Mouse (Mus musculus) forebrain, embryonic 16.5 days (tissue): ENCODE measurements around the gene Tesc. TPM values are rescaled to one million over a fixed set of nuclear protein-coding genes. Genes with fewer than 3 reads are reported as not detected.

Source experiments
- ATAC-seq: fragments of 200-750 bp; cut with Nextera tagmentation; 2 replicates; pipeline ENCODE4 v1.8.0; 2017; ENCODE audit warnings: mild to moderate bottlenecking, moderate library complexity
- H3K27ac ChIP-seq: fragments of 300-500 bp; sonication (generic); 2 replicates; pipeline ENCODE4 v1.5.1; 2014; ENCODE audit warnings: low read length, control low read depth
- H3K27me3 ChIP-seq: fragments of 300-500 bp; sonication (generic); replicated peaks from 2 replicates; pipeline ENCODE4 v1.6.1; 2014; ENCODE audit warnings: low read length; ENCODE audit not compliant: control insufficient read depth, insufficient read depth
- H3K36me3 ChIP-seq: fragments of 300-500 bp; sonication (generic); 2 replicates; pipeline ENCODE4 v1.6.1; 2014; ENCODE audit not compliant: control insufficient read depth, insufficient read depth
- H3K4me1 ChIP-seq: fragments of 300-500 bp; sonication (generic); replicated peaks from 2 replicates; pipeline ENCODE4 v1.6.1; 2014; ENCODE audit warnings: low read length; ENCODE audit not compliant: control insufficient read depth, insufficient read depth
- H3K4me2 ChIP-seq: fragments of 300-500 bp; sonication (generic); 2 replicates; pipeline ENCODE4 v1.6.1; 2014; ENCODE audit warnings: mild to moderate bottlenecking, low read length, control low read depth
- H3K4me3 ChIP-seq: fragments of 300-500 bp; sonication (generic); replicated peaks from 2 replicates; pipeline ENCODE4 v1.5.1; 2014; ENCODE audit warnings: mild to moderate bottlenecking, low read length, control low read depth
- H3K9ac ChIP-seq: fragments of 300-500 bp; sonication (generic); replicated peaks from 2 replicates; pipeline ENCODE4 v1.6.1; 2014; ENCODE audit warnings: low read depth, low read length, control low read depth
- H3K9me3 ChIP-seq: fragments of 300-500 bp; sonication (generic); 2 replicates; pipeline ENCODE4 v1.6.1; 2016; ENCODE audit warnings: low read length; ENCODE audit not compliant: control insufficient read depth
- WGBS: fragments of 180-500 bp; shearing (Covaris S2); extraction: QIAGEN DNeasy Blood & Tissue Kit; methylation state at CpG from one replicate; pipeline ENCODE4 v1.1.7; 2014; 5-methylcytosine and 5-hydroxymethylcytosine counted together
- polyA plus RNA-seq: library from polyadenylated mRNA; unstranded; fragments of >200 nt; fragmentation: Nextera tagmentation; extraction: Ambion mirVana; gene quantifications from 2 replicates; pipeline ENCODE4 v1.2.1, GENCODE M21; 2015

The Tesc gene
- polyA plus RNA-seq, 1 experiment from 2014 or later, result 10.3 TPM

DNA sequence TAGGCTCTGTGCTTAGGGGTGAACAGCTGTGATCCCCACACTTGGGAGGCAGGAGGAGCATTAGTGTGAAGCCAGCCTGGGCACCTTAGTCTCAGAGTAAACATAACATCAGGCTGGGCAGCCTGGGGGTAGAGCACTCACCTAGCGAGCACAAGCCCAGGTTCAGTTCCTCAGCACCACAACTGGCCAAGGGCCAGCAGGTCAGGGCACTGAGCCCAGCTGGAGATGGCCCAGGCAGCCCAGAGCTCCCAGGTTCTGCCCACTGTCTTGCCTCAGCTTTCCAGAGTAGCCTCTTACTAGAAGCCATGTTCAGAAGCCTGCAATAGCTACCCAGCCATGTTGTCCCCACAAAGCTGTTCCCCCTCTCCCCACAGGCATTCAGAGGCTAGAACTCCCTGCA is 21.8 kb upstream of the Tesc start:
- H3K4me2 ChIP-seq, result no peak overlapping the region
- no peaks in the 10 kb centered on the region for H3K27me3 ChIP-seq
- ATAC-seq, result no peak
- WGBS, result 89% methylated on average over 1 of the region's 1 CpGs
- no peak overlapping the region for H3K9ac ChIP-seq
- no peak overlapping the region for H3K27ac ChIP-seq
- H3K9me3 ChIP-seq, result no peaks in the 10 kb centered on the region
- H3K4me3 ChIP-seq, result no peak overlapping the region
- peaks cover 35% of the 10 kb centered on the region for H3K36me3 ChIP-seq
- 0 out of 2 replicates have a peak, but pooled peaks cover 2% of the 10 kb centered on the region for H3K4me1 ChIP-seq

DNA sequence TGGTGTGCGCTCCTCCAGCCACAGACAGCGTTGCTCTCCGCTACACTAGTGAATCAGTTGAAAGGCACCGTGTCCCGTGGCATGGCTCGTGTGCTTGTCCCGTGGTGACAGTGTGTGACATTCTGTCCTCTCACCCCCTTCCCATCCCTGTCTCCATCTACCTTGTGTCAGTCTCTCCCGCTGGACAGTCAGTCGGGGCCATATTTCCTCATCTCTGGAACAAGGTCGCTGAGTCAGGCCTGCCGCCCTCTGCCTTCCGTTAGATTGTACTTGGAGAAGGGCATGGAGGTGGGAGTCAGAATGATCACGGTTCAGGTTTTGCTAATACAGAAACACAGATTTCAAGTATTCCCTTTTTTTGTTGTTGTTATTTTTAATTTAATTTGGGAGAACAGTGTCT is 19.2 kb upstream of the Tesc start:
- 0 out of 2 replicates have a peak, but pooled peaks cover 6% of the 10 kb centered on the region for H3K4me1 ChIP-seq
- no peaks in the 10 kb centered on the region for H3K27me3 ChIP-seq
- H3K36me3 ChIP-seq, result peaks cover 17% of the 10 kb centered on the region
- H3K4me3 ChIP-seq, result no peak overlapping the region
- ATAC-seq, result no peak
- no peaks in the 10 kb centered on the region for H3K9me3 ChIP-seq
- WGBS, result 93% methylated on average over 13 of the region's 13 CpGs
- H3K4me2 ChIP-seq, result no peak overlapping the region
- H3K27ac ChIP-seq, result no peak overlapping the region
- no peak overlapping the region for H3K9ac ChIP-seq

DNA sequence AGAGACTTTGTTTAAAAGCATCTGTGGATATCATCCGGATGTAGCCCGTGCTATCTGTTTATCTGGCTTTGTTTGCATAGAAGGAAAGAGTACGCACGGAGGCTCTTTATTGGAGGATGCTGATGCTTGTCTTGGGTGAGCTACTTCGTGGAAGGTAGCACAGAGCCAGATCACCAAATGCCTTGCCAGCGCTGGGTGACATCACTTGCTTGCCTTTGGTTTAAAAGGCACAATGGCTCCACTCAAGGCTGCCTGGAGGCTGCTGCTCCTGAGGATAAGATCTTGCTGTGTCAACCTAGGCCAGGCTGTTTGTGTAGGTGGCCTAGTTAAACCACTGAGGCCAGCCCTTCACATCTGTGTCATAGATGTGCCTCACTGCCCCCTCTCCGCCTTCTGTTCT is 16.7 kb upstream of the Tesc start:
- Histone ChIP-seq H3K27ac (peak overlapping the region; percentile 14; the same call in 1 of the 2 replicates), H3K36me3 (peaks cover 11% of the 10 kb centered on the region; the same call in 1 of the 2 replicates), H3K4me2 (no peak overlapping the region), H3K9ac (no peak overlapping the region), H3K4me1 (peaks cover 13% of the 10 kb centered on the region), H3K27me3 (no peaks in the 10 kb centered on the region), H3K4me3 (no peak overlapping the region), H3K9me3 (no peaks in the 10 kb centered on the region)
- 92% methylated on average over 7 of the region's 7 CpGs for WGBS
- no peak for ATAC-seq

DNA sequence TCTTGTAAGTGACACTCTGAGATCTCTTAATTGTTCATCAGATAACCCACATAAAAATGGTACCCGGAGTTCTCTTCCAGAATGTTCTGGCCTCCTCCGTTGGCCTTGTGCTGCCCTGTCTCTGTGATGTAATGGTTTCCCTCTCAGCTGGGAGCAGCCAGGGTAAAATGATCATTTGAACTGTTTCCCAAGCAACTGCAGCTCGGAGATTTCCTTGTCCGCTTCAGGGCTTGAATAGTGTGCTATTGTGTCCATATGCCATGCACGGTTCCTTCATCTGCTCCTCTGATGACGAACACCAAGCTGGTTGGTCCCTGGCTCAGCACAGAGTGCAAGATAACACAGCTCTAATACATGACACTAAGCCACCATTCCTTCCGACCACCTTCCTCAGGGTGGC is 15.7 kb upstream of the Tesc start:
- H3K9ac ChIP-seq, result no peak overlapping the region
- no peaks in the 10 kb centered on the region for H3K27me3 ChIP-seq
- H3K27ac ChIP-seq, result no peak overlapping the region
- 40% methylated on average over 7 of the region's 7 CpGs for WGBS
- peaks cover 9% of the 10 kb centered on the region; the same call in 1 of the 2 replicates for H3K36me3 ChIP-seq
- H3K4me3 ChIP-seq, result no peak overlapping the region
- H3K4me1 ChIP-seq, result peaks cover 13% of the 10 kb centered on the region
- no peak overlapping the region for H3K4me2 ChIP-seq
- H3K9me3 ChIP-seq, result no peaks in the 10 kb centered on the region
- ATAC-seq, result no peak

DNA sequence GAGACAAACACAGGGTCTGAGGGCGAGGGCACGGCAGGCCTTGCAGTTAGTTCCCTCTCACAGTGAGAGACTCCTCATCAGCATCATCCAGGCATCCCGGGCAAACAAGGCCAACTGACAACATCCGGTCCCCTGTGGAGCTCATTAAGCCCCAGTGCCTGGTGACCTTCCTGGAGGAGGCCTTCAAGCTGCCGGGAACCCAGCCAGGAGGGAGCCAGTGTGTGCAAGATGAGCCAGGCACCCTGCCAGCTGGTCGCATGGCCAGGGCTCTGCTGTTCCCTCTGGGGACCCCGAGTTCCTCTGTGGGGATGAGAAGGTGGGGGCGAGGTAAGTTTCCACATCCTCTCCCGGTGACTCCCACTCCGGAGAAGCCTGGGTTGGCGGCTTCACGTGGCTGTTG is 12.5 kb upstream of the Tesc start:
- no peak overlapping the region for H3K27ac ChIP-seq
- peaks cover 13% of the 10 kb centered on the region for H3K4me1 ChIP-seq
- H3K27me3 ChIP-seq, result no peaks in the 10 kb centered on the region
- H3K9me3 ChIP-seq, result no peaks in the 10 kb centered on the region
- peak; percentile 34 for ATAC-seq
- no peak overlapping the region for H3K9ac ChIP-seq
- H3K4me3 ChIP-seq, result no peak overlapping the region
- WGBS, result 9% methylated on average over 12 of the region's 12 CpGs
- H3K36me3 ChIP-seq, result no peaks in the 10 kb centered on the region
- H3K4me2 ChIP-seq, result no peak overlapping the region

DNA sequence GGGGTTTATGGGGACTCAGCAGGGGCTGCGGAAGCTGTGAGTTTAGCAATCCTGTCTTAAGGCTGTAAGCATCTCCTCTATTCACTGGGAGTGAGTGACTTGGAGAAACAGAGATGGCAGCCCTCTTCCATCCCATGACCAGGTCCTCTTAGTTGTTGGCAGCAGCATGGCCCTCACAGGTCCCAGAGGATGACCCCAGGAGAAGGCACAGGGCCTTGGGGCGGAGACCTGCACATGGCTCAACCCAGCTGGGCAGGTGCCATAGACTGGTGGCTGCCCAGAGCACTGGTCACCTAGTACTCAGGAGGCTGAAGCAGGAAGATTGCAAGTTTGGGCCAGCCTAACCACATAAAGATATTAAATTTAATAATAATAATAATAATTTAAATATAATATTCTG is 11.9 kb upstream of the Tesc start:
- Histone ChIP-seq H3K9me3 (no peaks in the 10 kb centered on the region), H3K27me3 (no peaks in the 10 kb centered on the region), H3K4me1 (peaks cover 11% of the 10 kb centered on the region), H3K4me2 (no peak overlapping the region), H3K27ac (no peak overlapping the region), H3K4me3 (no peak overlapping the region), H3K36me3 (no peaks in the 10 kb centered on the region), H3K9ac (no peak overlapping the region)
- ATAC-seq, result no peak
- 88% methylated on average over 2 of the region's 2 CpGs for WGBS

DNA sequence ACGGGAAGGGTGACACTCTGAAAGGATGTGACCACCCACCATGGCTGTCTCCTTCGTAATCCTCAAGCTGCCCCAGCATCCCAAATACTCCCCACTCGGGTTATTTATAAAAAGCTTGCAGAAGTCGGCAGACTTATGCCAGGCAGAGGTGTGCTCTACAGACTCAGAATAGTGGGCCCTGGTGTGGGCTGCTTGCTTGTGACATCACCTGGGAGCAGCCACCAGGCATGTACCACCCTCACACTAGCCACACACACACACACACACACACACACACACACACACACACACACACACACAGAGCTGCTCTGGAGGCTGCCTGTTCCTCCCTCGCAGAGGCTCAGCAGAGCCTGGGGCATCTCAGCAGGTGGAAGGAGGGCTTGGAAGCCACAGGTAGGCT is 10.0 kb upstream of the Tesc start:
- no peaks in the 10 kb centered on the region for H3K27me3 ChIP-seq
- no peak overlapping the region for H3K27ac ChIP-seq
- no peaks in the 10 kb centered on the region for H3K36me3 ChIP-seq
- no peak overlapping the region for H3K4me2 ChIP-seq
- peaks cover 8% of the 10 kb centered on the region for H3K4me1 ChIP-seq
- H3K9me3 ChIP-seq, result no peaks in the 10 kb centered on the region
- 57% methylated on average over 5 of the region's 5 CpGs for WGBS
- ATAC-seq, result no peak
- no peak overlapping the region for H3K9ac ChIP-seq
- H3K4me3 ChIP-seq, result no peak overlapping the region

DNA sequence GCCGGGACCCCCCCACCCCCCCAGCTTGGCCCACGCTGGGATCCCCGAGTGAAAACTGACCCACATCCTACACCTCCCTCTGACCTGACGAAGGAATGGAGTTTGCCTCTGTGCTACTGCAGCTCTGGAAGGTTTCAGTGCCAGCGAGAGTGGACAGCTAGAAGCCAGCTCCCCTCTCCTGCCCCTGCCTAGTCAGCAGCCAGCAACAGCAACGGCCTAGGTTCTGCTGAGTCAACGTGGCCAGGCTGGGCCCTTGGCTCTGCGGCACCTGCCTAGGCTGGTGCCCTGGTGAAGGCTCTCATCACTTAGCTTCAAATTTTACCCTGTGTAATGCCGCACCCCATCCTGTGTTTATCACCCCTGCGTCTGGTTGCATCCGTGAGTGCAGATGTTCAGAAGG is 7.6 kb upstream of the Tesc start:
- H3K4me3 ChIP-seq, result no peak overlapping the region
- 69% methylated on average over 11 of the region's 11 CpGs for WGBS
- no peak overlapping the region for H3K4me2 ChIP-seq
- no peak overlapping the region for H3K9ac ChIP-seq
- H3K4me1 ChIP-seq, result peaks cover 4% of the 10 kb centered on the region
- no peaks in the 10 kb centered on the region for H3K27me3 ChIP-seq
- H3K36me3 ChIP-seq, result no peaks in the 10 kb centered on the region
- H3K9me3 ChIP-seq, result no peaks in the 10 kb centered on the region
- no peak overlapping the region for H3K27ac ChIP-seq
- no peak for ATAC-seq

DNA sequence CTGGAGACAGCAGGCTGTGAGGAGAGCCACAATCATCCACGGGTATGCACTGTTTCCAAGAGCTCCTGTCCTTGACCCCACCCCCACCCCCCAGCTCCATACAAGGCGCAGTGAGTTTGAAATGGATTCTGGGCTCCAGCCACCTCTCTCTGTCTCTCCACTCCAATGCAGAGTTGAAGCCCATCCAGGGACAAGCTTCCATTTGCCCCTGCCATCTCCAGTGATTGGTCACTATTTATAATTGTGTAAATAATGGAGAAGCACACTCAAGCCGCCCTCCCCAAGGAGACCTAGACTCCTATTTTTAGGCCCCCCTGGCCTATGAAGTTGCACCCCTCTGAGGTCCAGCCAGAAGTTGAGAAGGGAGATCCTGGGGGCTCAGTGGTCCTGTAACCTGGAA is 4.5 kb upstream of the Tesc start:
- Histone ChIP-seq H3K4me1 (peaks cover 18% of the 10 kb centered on the region), H3K4me3 (no peak overlapping the region), H3K9me3 (no peaks in the 10 kb centered on the region), H3K27me3 (peaks cover 17% of the 10 kb centered on the region), H3K4me2 (no peak overlapping the region), H3K36me3 (no peaks in the 10 kb centered on the region), H3K27ac (no peak overlapping the region), H3K9ac (no peak overlapping the region)
- 69% methylated on average over 3 of the region's 3 CpGs for WGBS
- ATAC-seq, result no peak

DNA sequence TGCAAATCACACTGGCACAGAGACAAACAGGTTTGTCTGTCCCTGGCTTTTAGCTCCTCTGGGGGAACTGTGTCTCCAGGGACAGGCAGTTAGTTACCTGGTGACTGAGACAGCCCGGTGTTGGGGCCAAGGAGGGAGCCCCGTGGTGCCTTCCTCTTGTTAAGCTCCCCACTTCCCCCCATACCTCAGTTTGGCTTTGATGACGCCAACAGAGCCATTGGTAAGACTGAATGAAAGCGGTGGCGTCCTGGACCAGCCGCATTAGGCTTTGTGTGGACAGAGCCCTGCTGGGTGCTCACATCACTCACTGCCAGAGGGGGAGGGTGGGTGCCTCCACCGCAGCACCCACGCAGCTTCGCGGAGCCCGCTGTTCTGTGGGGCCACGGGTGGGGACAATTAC is 1.7 kb upstream of the Tesc start:
- Histone ChIP-seq H3K4me3 (no peak overlapping the region), H3K9ac (no peak overlapping the region), H3K27me3 (peaks cover 31% of the 10 kb centered on the region), H3K36me3 (no peaks in the 10 kb centered on the region), H3K27ac (no peak overlapping the region), H3K4me2 (no peak overlapping the region), H3K9me3 (no peaks in the 10 kb centered on the region), H3K4me1 (peaks cover 36% of the 10 kb centered on the region)
- ATAC-seq, result no peak
- WGBS, result 3% methylated on average over 12 of the region's 12 CpGs
